Mouse (Mus musculus): ENCODE results near the gene Mob1a. TPM values are rescaled to one million over a fixed set of nuclear protein-coding genes. Genes with fewer than 3 reads are reported as not detected.

Mob1a gene
- polyA plus RNA-seq, 1 experiment = 19.5 TPM

GRCm38 (mm10) chr6:83350851-83351405 is 25.1 kb downstream of the Mob1a start:
- Histone ChIP-seq H3K27me3 (ENCODE audit: control insufficient read depth, insufficient read depth, low read length) (no peaks in the 10 kb centered on the region), H3K4me1 (ENCODE audit: control insufficient read depth, insufficient read depth, insufficient read length, low read length) (peaks cover 22% of the 10 kb centered on the region; the same call in 1 of the 2 replicates), H3K36me3 (ENCODE audit: control insufficient read depth, insufficient read depth, low read length) (peaks cover 14% of the 10 kb centered on the region), H3K27ac (ENCODE audit: insufficient read depth, low read depth, low read length) (no peak overlapping the region), H3K4me3 (ENCODE audit: low read depth, low read length) (no peak overlapping the region)
- TF ChIP-seq POLR2A (IDR thresholded peaks at IDR 0.05; ENCODE audit: low read depth, low read length) (no peak), CTCF (IDR thresholded peaks at IDR 0.05; ENCODE audit: extremely low read depth, insufficient read length, insufficient replicate concordance, low read depth, low read length) (no peak)
- 87% methylated on average over 16 of the region's 16 CpGs for WGBS

- Histone ChIP-seq H3K27ac (ENCODE audit: insufficient read depth, low read depth, low read length) (no peak overlapping the region), H3K27me3 (ENCODE audit: control insufficient read depth, insufficient read depth, low read length) (no peaks in the 10 kb centered on the region), H3K4me3 (ENCODE audit: low read depth, low read length) (no peak overlapping the region), H3K36me3 (ENCODE audit: control insufficient read depth, insufficient read depth, low read length) (peaks cover 15% of the 10 kb centered on the region), H3K4me1 (ENCODE audit: control insufficient read depth, insufficient read depth, insufficient read length, low read length) (peaks cover 22% of the 10 kb centered on the region; the same call in 1 of the 2 replicates)
- 28% methylated on average over 7 of the region's 7 CpGs for WGBS
- no peak for TF ChIP-seq CTCF (IDR thresholded peaks at IDR 0.05; ENCODE audit: extremely low read depth, insufficient read length, insufficient replicate concordance, low read depth, low read length)
- TF ChIP-seq POLR2A (IDR thresholded peaks at IDR 0.05; ENCODE audit: low read depth, low read length) = no peak
These were observed 25.8 kb downstream of the Mob1a start for GRCm38 (mm10) chr6:83351490-83352160.

GRCm38 (mm10) chr6:83352666-83353410 is 27.0 kb downstream of the Mob1a start:
- no peaks in the 10 kb centered on the region for H3K27me3 ChIP-seq (ENCODE audit: control insufficient read depth, insufficient read depth, low read length)
- TF ChIP-seq CTCF (IDR thresholded peaks at IDR 0.05; ENCODE audit: extremely low read depth, insufficient read length, insufficient replicate concordance, low read depth, low read length) (no peak), POLR2A (IDR thresholded peaks at IDR 0.05; ENCODE audit: low read depth, low read length) (no peak)
- peaks cover 12% of the 10 kb centered on the region for H3K36me3 ChIP-seq (ENCODE audit: control insufficient read depth, insufficient read depth, low read length)
- H3K4me3 ChIP-seq (ENCODE audit: low read depth, low read length) = no peak overlapping the region
- H3K27ac ChIP-seq (ENCODE audit: insufficient read depth, low read depth, low read length) = no peak overlapping the region
- 94% methylated on average over 24 of the region's 24 CpGs for WGBS
- peaks cover 22% of the 10 kb centered on the region; the same call in 1 of the 2 replicates for H3K4me1 ChIP-seq (ENCODE audit: control insufficient read depth, insufficient read depth, insufficient read length, low read length)

- Histone ChIP-seq H3K27me3 (ENCODE audit: control insufficient read depth, insufficient read depth, low read length) (no peaks in the 10 kb centered on the region), H3K4me3 (ENCODE audit: low read depth, low read length) (no peak overlapping the region), H3K4me1 (ENCODE audit: control insufficient read depth, insufficient read depth, insufficient read length, low read length) (peaks cover 21% of the 10 kb centered on the region; the same call in 1 of the 2 replicates), H3K27ac (ENCODE audit: insufficient read depth, low read depth, low read length) (peak overlapping the region; percentile 61), H3K36me3 (ENCODE audit: control insufficient read depth, insufficient read depth, low read length) (peaks cover 24% of the 10 kb centered on the region)
- TF ChIP-seq CTCF (IDR thresholded peaks at IDR 0.05; ENCODE audit: extremely low read depth, insufficient read length, insufficient replicate concordance, low read depth, low read length) = no peak
- no peak for TF ChIP-seq POLR2A (IDR thresholded peaks at IDR 0.05; ENCODE audit: low read depth, low read length)
- 29% methylated on average over 9 of the region's 9 CpGs for WGBS
These were observed 29.3 kb downstream of the Mob1a start for GRCm38 (mm10) chr6:83354856-83355781.

- peaks cover 29% of the 10 kb centered on the region for H3K36me3 ChIP-seq (ENCODE audit: control insufficient read depth, insufficient read depth, low read length)
- peaks cover 15% of the 10 kb centered on the region; the same call in 1 of the 2 replicates for H3K4me1 ChIP-seq (ENCODE audit: control insufficient read depth, insufficient read depth, insufficient read length, low read length)
- no peak overlapping the region for H3K27ac ChIP-seq (ENCODE audit: insufficient read depth, low read depth, low read length)
- TF ChIP-seq POLR2A (IDR thresholded peaks at IDR 0.05; ENCODE audit: low read depth, low read length) (no peak), CTCF (IDR thresholded peaks at IDR 0.05; ENCODE audit: extremely low read depth, insufficient read length, insufficient replicate concordance, low read depth, low read length) (peak; percentile 97)
- WGBS = 28% methylated on average over 7 of the region's 7 CpGs
- H3K4me3 ChIP-seq (ENCODE audit: low read depth, low read length) = no peak overlapping the region
- no peaks in the 10 kb centered on the region for H3K27me3 ChIP-seq (ENCODE audit: control insufficient read depth, insufficient read depth, low read length)
These were observed 30.8 kb downstream of the Mob1a start for GRCm38 (mm10) chr6:83356569-83357138.

GRCm38 (mm10) chr6:83357436-83357835 is 31.6 kb downstream of the Mob1a start:
- no peaks in the 10 kb centered on the region for H3K27me3 ChIP-seq (ENCODE audit: control insufficient read depth, insufficient read depth, low read length)

More at GRCm38 (mm10) chr6:83357436-83357835, 31.6 kb downstream of the Mob1a start:
- no peak overlapping the region for H3K4me3 ChIP-seq (ENCODE audit: low read depth, low read length)
- peaks cover 13% of the 10 kb centered on the region; the same call in 1 of the 2 replicates for H3K4me1 ChIP-seq (ENCODE audit: control insufficient read depth, insufficient read depth, insufficient read length, low read length)
- H3K27ac ChIP-seq (ENCODE audit: insufficient read depth, low read depth, low read length) = no peak overlapping the region
- TF ChIP-seq CTCF (IDR thresholded peaks at IDR 0.05; ENCODE audit: extremely low read depth, insufficient read length, insufficient replicate concordance, low read depth, low read length) (no peak), POLR2A (IDR thresholded peaks at IDR 0.05; ENCODE audit: low read depth, low read length) (no peak)
- WGBS = 87% methylated on average over 10 of the region's 10 CpGs
- H3K36me3 ChIP-seq (ENCODE audit: control insufficient read depth, insufficient read depth, low read length) = peaks cover 33% of the 10 kb centered on the region
